Mouse (Mus musculus): ENCODE measurements around the gene Elovl3.
"Not testable (repeated sequence)": the region's sequence is repeated elsewhere in the genome, so short reads cannot be mapped to it uniquely, and the experiment has no call there.

Gene Elovl3

DNA sequence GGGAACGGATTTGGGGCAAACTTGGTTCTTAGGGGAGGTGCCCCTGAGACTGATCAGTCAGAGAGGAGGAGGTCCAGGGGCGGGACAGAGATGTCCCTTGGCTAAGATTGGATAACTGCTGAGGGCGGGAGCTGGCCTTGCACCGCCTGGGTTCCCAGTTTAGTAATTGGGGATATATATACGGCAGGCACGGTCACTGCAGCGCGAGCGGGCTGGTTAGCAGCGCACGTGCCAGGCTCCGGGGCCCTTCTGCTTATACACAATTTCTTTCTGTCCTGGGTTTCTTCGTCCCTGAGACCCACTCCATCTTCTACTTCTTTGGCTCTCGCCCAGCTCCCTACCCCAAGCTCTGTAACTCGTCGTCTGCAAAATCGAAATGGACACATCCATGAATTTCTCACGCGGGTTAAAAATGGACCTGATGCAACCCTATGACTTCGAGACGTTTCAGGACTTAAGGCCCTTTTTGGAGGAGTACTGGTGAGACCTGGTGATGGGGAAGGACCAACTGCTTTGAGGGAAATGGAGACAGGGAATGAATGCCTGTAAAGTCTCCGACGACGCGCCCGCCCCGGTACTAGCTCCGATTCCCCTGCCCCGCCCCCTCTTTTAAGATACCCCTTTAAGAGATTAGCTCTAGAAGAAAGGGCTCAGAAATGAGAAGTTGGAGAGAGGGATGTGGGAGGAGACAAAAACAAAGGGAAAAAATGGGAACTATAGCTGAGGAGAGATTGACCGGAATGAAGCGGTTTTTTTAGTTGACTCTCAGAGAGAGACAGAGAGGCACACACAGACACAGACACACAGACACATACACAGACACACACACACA is at the start of gene Elovl3:
Elovl3 (plus strand) TSS at position 204 of the 832 bp plus-strand sequence.
- no peak for DNase-seq (ENCODE audit: low spot score in 2 of 2)

DNA sequence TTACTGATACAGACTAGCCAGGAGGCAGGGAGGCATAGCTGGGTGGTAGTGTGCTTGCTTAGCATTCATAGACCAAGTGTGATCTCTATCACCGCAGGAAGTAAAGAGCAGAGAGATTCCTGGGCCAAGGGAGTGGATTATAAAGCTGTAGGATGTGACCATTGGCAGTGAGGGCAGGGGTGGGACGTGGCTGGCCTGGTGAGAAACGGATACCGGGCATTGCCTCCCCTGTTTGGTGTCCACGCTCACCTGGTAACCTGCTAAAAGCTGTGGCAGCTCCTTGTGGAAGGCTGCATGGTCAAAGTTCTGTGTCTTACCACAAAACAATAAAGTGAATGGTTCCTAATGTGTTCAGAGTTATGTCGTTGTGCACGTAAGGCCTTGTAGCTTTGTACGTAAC is 46.5 kb upstream of the Elovl3 start:
- DNase-seq (ENCODE audit: low spot score in 2 of 2): no peak

DNA sequence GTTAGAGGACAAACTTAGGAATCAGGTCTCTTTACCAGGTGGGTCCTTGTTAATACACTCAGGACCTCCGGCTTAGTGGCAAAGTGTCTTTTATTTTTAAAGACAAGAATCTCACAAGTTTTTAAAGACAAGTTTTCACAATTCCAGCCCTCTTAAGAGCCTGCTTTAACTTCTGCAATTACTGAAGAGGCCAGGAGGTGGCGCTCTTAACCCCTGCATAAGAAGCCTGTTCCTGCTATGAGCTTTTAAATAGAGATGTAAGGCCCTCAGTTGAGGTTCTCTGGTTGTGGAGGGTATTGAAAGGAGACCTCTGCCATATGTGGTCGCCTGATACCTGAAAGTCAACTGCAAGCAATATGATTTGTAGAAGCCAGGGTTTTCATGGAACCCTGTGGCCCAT is 45.4 kb upstream of the Elovl3 start:
- DNase-seq (ENCODE audit: low spot score in 2 of 2): peak; percentile 33 to 42

DNA sequence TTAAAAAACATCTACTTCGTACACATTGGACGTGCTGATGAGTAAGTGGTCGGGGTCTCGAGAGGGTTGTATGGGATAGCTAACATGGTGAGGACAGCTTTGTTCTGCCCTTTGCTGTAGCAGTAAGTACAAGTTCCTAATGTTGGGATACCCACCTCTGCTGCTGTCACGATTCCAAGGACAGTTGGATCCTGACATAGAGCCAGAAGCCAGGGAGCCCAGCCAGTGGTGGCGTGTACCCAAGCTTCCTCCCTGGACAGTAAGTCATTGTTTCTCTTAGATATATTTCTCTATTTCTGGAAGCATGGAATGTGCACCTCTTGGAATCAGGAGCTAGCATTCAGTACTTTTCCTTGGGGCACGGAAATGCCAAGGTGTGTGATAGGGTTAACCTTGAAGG is 43.8 kb upstream of the Elovl3 start:
- no peak for DNase-seq (ENCODE audit: low spot score in 2 of 2)

DNA sequence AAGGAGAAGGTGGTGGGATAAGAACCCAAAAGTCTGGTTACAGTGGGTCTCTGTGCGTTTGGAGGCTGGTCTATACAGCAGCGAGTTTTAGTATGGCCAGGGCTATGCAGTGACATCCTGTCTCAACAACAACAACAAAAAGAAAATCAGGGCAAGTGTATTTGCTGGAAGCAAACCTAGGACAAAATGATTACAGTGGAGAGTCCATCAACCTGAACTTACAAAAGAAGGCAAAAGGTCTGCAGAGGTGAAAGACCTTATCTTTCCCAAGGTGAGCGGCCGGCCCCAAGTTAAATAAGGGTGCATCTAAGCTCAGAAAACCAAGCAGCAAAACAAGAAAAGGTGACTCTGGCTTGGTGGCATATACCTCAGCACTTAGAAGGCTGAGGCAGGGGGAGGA is 40.1 kb upstream of the Elovl3 start:
- no peak for DNase-seq (ENCODE audit: low spot score in 2 of 2)

DNA sequence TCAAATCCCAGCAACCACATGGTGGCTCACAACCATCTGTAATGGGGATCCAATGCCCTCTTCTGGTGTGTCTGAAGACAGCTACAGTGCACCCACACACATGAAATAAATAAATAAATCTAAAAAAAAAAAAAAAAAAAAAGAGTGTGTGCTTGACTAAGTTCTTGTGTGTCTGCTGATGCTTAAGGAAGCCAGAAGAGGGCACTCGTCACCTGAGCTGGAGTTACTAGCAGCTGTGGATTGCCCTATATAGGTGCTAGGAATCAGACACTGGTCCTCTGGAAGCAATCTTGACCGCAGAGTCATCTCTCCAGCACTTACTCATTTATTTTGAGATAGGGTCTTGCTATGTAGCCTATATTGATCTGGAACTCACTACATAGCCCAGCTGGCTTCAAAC is 37.6 kb upstream of the Elovl3 start:
- no peak for DNase-seq (ENCODE audit: low spot score in 2 of 2)

DNA sequence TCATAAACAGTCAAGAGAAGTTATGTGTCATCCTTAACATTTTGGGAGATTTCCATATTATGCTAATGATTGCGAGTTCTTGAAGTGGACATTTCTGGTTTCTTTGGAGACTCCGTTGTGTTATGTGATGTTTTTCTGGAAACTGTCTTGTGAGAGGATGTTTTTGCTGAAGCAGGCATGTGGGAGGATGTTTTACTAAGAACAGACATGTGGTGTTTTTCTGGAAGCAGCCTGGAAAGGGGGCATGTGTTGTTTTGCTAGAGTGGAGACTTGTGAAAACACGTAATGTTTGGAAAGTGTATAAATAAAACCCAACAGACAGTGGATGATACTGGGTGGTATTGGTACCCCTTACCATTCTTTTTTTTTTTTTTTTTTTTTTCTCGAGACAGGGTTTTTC is 36.4 kb upstream of the Elovl3 start:
- DNase-seq (ENCODE audit: low spot score in 2 of 2): no peak

DNA sequence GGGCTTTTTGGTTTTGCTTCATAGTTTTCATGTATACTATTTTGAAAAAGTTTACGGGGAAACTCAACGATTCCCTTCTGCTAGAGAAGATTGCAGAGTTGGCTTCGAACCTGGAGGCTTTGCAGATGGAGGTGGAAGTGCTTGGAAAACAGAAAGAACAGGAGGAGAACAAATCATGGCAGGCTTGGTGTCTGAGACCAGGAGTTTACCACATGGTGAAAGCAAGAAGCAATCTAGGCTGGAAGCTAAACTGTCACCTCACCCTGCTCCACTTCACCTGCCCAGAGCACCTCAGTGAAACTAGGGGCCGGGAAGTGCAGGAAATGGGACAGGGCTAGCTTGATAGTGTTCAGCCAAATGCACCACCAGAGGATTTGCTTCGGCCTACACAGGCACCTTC is 35.3 kb upstream of the Elovl3 start:
- DNase-seq (ENCODE audit: low spot score in 2 of 2): no peak

DNA sequence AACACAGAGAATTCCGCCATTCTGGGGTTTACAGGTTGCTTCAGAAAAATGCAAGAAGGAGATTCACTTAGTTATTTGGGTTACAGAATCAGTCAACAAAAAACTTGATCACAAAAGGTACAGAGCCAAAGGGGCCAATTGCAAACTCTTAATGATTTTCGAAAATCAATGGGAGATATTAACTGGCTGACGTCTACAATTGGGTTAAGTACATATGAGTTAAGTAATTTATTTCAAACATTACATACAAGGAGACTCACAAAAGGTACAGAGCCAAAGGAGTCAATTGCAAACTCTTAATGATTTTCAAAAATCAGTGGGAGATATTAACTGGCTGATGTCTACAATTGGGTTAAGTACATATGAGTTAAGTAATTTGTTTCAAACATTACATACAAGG is 32.1 kb upstream of the Elovl3 start:
- no peak for DNase-seq (ENCODE audit: low spot score in 2 of 2)

DNA sequence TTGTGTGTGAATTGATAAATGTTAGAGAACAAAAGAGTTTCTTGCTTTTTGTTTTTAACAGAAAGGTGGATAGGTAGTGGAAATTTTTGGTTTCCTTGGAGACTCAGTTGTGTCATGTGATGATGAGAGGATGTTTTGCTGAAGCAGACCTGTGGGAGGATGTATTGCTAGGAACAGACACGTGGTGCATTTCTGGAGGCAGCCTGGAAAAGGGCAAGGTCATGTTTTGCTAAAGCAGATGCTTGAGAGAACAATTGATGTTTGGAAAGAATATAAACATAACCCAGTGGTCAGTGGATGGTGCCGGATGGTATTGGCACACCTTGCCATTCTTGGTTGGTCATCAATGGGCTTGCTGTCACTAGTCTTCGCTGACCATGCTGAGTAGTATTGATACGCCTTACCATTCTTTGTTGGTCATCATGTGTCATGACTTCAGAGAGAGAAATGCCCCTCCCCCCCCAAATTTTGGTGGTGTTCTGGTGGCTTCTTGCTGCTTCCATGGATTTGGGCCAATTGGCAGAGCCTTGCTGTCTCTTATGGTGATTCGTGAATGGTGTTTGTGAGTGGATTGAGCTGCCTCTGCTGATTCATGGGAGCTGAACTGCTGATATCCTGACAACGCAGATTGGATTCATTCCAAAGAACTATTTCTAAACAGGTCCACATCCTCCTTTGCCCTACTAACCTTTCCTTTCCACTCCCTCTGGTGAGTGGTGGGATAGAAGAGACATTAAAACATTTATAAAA is 28.1 kb upstream of the Elovl3 start:
- DNase-seq (ENCODE audit: low spot score in 2 of 2): no peak

DNA sequence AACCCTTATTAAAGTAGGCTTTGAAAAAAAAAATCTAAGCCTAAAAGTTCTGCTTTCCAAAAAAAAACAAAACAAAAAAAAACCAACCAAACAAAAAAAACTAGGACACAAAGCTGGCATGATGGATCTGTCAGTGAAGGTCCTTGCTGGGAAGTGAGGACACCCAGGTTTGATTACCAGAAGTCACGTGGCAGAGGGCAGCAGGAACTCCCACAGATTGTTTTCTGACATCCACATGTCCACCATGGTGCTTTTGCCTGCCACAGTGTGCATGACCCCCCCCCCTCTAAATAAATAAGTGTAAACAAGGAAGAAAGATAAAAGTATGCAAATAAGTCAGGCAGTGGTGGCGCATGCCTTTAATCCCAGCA is 27.5 kb upstream of the Elovl3 start:
- DNase-seq (ENCODE audit: low spot score in 2 of 2): no peak

DNA sequence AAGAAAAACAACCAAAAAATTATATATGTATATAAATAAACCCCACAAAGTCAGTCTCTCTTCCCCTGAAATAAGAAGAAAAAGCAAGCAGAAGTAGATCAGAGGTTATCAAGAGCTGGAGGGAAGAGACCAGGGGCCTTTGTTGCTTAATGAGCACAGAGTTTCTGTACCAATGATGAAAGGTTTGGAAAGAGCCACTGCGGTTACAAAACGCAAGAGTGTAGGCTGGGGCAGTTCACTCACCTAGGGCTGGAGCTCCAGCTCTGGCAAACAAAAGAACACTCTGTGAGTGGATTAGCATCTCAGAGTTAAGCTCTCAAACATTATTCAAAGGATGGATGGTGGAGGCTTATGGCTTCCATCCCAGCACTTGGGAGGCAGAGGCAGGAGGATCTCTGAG is 21.5 kb upstream of the Elovl3 start:
- DNase-seq (ENCODE audit: low spot score in 2 of 2): no peak

DNA sequence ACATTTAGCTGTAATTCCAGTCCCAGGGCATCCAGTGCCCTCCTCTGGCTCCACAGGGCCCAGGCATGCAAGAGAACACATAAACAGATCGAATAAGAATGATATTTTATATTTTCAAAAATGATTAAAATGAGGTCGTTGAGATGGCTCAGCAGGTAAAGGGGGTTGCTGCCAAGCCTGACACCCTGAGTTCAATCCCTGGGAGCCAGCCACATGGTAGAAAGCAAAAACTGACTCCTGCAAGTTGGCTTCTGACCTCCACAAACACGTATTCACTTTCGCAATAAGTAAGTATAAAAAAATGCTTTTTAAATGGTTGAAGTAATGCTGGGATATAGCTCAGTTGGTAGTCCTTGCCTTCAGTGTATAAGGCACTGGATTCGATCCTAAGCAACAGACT is 20.9 kb upstream of the Elovl3 start:
- DNase-seq (ENCODE audit: low spot score in 2 of 2): no peak

DNA sequence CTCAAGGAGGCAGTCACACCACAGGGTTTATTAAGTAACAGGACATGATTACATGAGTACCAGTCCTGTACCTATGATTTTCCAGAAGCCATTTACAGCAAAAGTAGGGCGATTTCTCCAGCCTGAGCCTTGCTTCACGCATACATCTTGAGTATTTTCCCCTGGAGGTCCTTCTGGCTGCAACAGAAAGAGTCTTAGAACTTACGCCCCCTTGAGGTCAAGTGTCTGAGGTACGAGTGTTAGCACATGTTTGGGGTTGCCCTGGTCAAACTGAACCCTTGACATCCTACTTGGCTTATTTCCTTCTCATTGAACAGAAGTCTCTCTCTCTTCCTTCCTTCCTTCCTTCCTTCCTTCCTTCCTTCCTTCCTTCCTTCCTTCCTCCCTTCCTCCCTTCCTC is 17.1 kb upstream of the Elovl3 start:
- DNase-seq (ENCODE audit: low spot score in 2 of 2): no peak

DNA sequence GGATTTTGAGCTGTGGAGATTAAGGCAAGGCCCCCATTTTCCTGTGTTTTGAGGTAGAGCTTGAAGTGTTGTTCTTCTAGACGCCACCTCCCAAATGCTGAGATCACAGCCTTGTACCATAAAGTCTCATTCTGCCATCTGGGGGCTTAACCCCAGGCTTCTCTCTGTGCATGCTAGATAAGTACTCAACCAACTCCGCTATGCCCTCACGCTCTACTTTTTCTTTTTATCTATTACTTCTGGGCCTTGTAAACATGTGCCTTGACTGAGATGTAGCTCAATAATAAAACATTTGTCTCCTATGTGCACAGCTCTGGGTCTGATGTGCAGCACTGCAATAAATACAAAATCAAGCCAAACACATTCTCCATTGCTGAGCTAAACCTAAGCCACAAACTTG is 12.2 kb upstream of the Elovl3 start:
- DNase-seq (ENCODE audit: low spot score in 2 of 2): no peak

DNA sequence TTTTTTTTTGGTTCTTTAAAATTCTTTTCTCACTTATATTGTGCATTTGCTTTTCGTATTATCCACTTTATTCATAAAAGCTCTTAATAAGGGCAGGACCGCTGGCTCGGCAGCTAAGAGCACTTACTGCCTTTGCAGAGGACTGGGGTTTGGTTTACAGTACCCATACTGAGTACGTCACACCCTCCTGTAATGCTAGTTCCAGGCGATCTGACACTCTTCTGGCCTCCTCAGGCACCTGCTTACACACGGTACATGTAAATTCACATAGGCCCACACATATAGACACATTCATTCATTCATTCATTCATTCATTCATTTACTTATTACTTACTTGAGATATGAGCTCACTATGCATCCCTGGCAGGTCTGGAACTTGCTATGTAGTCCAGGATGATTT is 10.8 kb upstream of the Elovl3 start:
- DNase-seq (ENCODE audit: low spot score in 2 of 2): no peak

DNA sequence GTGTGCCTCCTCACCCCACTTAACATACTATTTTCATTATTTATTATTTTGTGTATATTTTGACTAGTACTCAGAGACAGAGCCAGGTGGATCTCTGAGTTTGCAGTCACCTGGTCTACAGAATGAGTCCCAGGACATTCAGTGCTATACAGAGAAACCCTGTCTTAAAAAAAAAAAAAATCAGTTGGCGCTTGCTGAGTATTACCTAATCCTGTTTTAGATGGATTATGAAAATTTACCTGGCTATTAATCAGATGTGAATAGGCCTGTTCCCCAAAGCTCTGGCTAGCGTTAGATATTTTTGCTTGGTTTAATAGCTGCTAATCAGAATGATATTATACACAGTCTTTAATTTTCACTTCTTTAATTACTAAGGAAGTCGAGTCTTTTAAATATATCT is 7.8 kb upstream of the Elovl3 start:
- no peak for DNase-seq (ENCODE audit: low spot score in 2 of 2)

DNA sequence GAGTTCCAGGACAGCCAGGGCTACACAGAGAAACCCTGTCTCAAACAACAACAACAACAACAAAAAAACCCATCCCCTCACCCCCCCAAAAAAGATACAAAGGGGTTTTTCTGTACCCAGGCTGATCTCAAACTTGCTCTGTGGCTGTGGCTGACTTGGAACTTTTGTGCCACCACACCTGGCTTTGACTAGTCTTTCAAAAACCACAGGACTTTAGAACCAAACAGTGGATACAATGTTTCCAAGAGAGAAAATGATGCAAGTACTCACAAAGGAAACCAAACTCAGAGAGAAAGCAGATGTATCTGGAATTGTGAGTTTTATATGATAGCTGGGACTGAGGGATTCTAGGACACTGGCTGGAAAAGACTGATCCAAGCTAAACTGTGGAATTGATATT is 7.0 kb upstream of the Elovl3 start:
- DNase-seq (ENCODE audit: low spot score in 2 of 2): no peak

DNA sequence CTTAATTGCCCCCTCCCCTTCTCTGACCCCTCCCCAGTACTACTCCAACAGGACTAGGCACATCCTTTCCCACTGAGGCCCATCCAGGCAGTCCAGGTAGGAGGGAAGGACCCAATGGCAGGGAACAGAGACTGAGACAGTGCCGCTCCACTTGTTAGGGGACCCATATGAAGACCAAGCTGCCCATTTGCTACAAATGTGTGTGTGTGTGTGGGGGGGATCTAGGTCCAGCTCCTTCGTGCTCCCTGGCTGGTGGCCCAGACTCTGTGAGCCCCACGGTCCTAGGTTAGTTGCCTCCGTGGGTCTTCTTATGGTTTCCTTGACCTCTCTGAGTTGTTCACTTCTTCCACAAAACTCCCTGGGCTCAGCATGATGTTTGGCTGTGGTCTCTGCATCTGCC is 5.4 kb upstream of the Elovl3 start:
- DNase-seq (ENCODE audit: low spot score in 2 of 2): no peak

DNA sequence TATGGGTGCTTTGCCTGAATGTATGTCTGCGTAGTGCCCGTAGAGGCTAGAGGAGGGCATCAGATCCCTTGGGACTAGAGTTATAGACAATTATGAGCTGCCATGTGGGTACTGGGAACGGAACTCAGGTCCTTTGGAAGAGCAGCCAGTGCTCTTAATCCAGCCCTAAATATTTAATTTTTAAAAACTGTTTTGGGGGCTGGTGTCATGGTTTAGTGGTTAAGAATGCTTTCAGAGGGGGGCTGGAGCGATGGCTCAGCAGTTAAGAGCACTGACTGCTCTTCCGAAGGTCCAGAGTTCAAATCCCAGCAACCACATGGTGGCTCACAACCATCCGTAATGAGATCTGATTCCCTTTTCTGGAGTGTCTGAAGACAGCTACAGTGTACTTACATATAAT is 2.0 kb upstream of the Elovl3 start:
- not testable (repeated sequence) for DNase-seq (ENCODE audit: low spot score in 2 of 2)

DNA sequence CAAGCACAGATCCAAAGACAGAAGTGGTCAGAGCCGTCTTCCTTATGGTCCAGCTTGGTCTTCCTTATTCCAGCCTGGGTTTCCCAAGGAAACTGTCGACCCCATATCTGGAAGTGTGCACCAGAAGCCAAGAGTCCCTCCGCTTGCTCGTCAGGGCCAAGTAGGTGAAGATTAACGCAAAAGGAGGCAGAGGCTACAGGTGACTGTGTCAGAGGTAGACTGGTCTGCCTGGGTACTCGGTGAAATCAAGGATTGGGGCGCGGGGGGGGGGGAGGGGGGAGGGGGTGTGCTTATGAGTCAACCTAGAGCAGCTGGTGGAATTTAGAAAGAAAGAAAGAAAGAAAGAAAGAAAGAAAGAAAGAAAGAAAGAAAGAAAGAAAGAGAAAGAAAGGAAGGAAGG is 414 bp upstream of the Elovl3 start:
- DNase-seq (ENCODE audit: low spot score in 2 of 2): no peak

DNA sequence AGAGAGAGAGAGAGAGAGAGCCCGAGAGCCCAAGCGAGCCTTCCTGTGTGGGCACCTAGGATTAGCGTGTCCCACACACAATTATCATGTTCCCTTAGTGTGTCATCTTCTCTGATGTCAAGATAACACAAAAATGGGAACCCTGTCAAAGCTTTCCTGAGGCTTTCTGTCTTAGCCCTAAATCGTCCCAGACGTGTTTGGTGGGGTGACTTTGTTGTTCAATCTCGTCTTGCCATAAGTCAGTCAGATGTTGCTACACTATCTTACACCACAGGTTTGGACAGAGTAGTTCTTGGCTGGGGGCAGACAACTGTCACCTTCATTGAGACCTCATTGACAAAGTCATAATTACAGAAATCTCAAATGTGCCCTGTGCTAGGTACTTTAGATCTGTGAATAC is 880 bp downstream of the Elovl3 start:
- DNase-seq (ENCODE audit: low spot score in 2 of 2): no peak

DNA sequence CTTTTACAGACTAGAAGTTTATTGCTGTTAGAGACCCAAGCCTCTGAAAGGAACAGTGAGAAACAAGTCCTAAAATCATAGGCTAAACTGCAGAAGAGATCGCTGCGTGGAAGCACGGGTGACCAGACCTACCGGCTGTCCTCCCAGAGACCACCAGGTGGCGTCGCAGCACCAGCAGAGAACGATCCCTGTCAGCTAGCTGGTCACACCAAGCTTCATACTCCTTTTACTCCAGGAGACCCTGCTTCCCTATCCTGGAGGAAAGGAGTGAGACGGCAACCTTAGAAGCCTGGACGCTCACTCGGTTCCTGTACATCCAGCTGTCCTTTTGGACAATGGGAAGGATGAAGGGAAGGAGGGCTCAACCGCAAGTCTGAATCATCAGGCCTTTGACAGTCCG is 3.6 kb downstream of the Elovl3 start:
- DNase-seq (ENCODE audit: low spot score in 2 of 2): peak; percentile 93

Data from frontal cortex, postnatal 25 days (tissue).